Mouse (Mus musculus) kidney, embryonic 15.5 days (tissue): ENCODE data around the gene Yy1. TPM values are rescaled to one million over a fixed set of nuclear protein-coding genes. Genes with fewer than 3 reads are reported as not detected.

Source experiments
- ATAC-seq: fragments of 200-750 bp; cut with Nextera tagmentation; replicated peaks from 2 replicates; pipeline ENCODE4 v1.8.0; 2017; ENCODE audit warnings: moderate TSS enrichment; ENCODE audit not compliant: low FRiP score
- H3K27ac ChIP-seq: fragments of 300-500 bp; sonication (generic); 2 replicates; pipeline ENCODE4 v1.5.1; 2015; ENCODE audit warnings: mild to moderate bottlenecking, inconsistent platforms
- H3K27me3 ChIP-seq: fragments of 300-500 bp; sonication (generic); 2 replicates; pipeline ENCODE4 v1.6.1; 2015; ENCODE audit warnings: inconsistent platforms
- H3K36me3 ChIP-seq: fragments of 300-500 bp; sonication (generic); 2 replicates; pipeline ENCODE4 v1.6.1; 2015; ENCODE audit warnings: inconsistent platforms
- H3K4me1 ChIP-seq: fragments of 300-500 bp; sonication (generic); 2 replicates; pipeline ENCODE4 v1.6.1; 2015; ENCODE audit warnings: inconsistent platforms
- H3K4me2 ChIP-seq: fragments of 300-500 bp; sonication (generic); 2 replicates; pipeline ENCODE4 v1.6.1; 2015; ENCODE audit warnings: moderate library complexity, mild to moderate bottlenecking, inconsistent platforms
- H3K4me3 ChIP-seq: fragments of 300-500 bp; sonication (generic); replicated peaks from 2 replicates; pipeline ENCODE4 v1.5.1; 2015; ENCODE audit warnings: mild to moderate bottlenecking, inconsistent platforms
- H3K9ac ChIP-seq: fragments of 300-500 bp; sonication (generic); 2 replicates; pipeline ENCODE4 v1.6.1; 2015; ENCODE audit warnings: mild to moderate bottlenecking, inconsistent platforms
- H3K9me3 ChIP-seq: fragments of 300-500 bp; sonication (generic); replicated peaks from 2 replicates; pipeline ENCODE4 v1.6.1; 2016; ENCODE audit warnings: inconsistent platforms
- WGBS: fragments of 180-500 bp; shearing (Covaris S2); methylation state at CpG from one replicate; pipeline ENCODE4 v1.1.7; 2015; ENCODE audit warnings: mixed read lengths; 5-methylcytosine and 5-hydroxymethylcytosine counted together
- polyA plus RNA-seq: library from polyadenylated mRNA; unstranded; fragments of >200 nt; fragmentation: Nextera tagmentation; extraction: Ambion mirVana; gene quantifications from 2 replicates; pipeline ENCODE4 v1.2.1, GENCODE M21; 2015

The Yy1 gene
- polyA plus RNA-seq, 1 experiment from 2014 or later = 19.1 TPM

GRCm38 (mm10) chr12:108812463-108812862, 19.7 kb downstream of the Yy1 start:
- no peaks in the 10 kb centered on the region for H3K9me3 ChIP-seq
- H3K27ac ChIP-seq = no peak overlapping the region
- peaks cover 11% of the 10 kb centered on the region for H3K4me1 ChIP-seq
- WGBS = 69% methylated on average over 6 of the region's 6 CpGs
- H3K9ac ChIP-seq = no peak overlapping the region
- peaks cover 64% of the 10 kb centered on the region for H3K36me3 ChIP-seq
- ATAC-seq = no peak
- H3K4me3 ChIP-seq = no peak overlapping the region
- no peaks in the 10 kb centered on the region for H3K27me3 ChIP-seq
- H3K4me2 ChIP-seq = no peak overlapping the region

- H3K27me3 ChIP-seq = no peaks in the 10 kb centered on the region
- H3K4me3 ChIP-seq = no peak overlapping the region
- H3K4me1 ChIP-seq = peaks cover 11% of the 10 kb centered on the region
- H3K9ac ChIP-seq = no peak overlapping the region
- peaks cover 66% of the 10 kb centered on the region for H3K36me3 ChIP-seq
- no peak overlapping the region for H3K4me2 ChIP-seq
- 89% methylated on average over 6 of the region's 6 CpGs for WGBS
- no peak overlapping the region for H3K27ac ChIP-seq
- H3K9me3 ChIP-seq = no peaks in the 10 kb centered on the region
- ATAC-seq = no peak
These were observed 21.7 kb downstream of the Yy1 start for GRCm38 (mm10) chr12:108814470-108814869.

GRCm38 (mm10) chr12:108816569-108816968, 23.8 kb downstream of the Yy1 start:
- Histone ChIP-seq H3K4me2 (no peak overlapping the region), H3K9ac (no peak overlapping the region), H3K27me3 (no peaks in the 10 kb centered on the region), H3K4me3 (no peak overlapping the region), H3K9me3 (no peaks in the 10 kb centered on the region), H3K4me1 (peaks cover under 1% of the 10 kb centered on the region), H3K36me3 (peaks cover 60% of the 10 kb centered on the region), H3K27ac (no peak overlapping the region)
- 73% methylated on average over 11 of the region's 11 CpGs for WGBS
- ATAC-seq = no peak

- ATAC-seq = no peak
- Histone ChIP-seq H3K4me2 (no peak overlapping the region), H3K9ac (no peak overlapping the region)
These were observed 27.7 kb downstream of the Yy1 start for GRCm38 (mm10) chr12:108820461-108820860.

GRCm38 (mm10) chr12:108823036-108823435, 30.3 kb downstream of the Yy1 start:
- Histone ChIP-seq H3K9ac (no peak overlapping the region), H3K27ac (no peak overlapping the region), H3K9me3 (no peaks in the 10 kb centered on the region), H3K4me1 (peaks cover 8% of the 10 kb centered on the region; the same call in 1 of the 2 replicates), H3K4me2 (no peak overlapping the region), H3K4me3 (no peak overlapping the region), H3K36me3 (peaks cover 38% of the 10 kb centered on the region), H3K27me3 (no peaks in the 10 kb centered on the region)
- 42% methylated on average over 8 of the region's 8 CpGs for WGBS
- peak; percentile 70 for ATAC-seq

More at GRCm38 (mm10) chr12:108820461-108820860, 27.7 kb downstream of the Yy1 start:
- H3K27me3 ChIP-seq = no peaks in the 10 kb centered on the region
- no peak overlapping the region for H3K4me3 ChIP-seq
- 86% methylated on average over 4 of the region's 4 CpGs for WGBS
- no peaks in the 10 kb centered on the region for H3K9me3 ChIP-seq
- peaks cover 41% of the 10 kb centered on the region for H3K36me3 ChIP-seq
- no peak overlapping the region for H3K27ac ChIP-seq
- peaks cover 8% of the 10 kb centered on the region; the same call in 1 of the 2 replicates for H3K4me1 ChIP-seq

- WGBS = 75% methylated on average over 15 of the region's 15 CpGs
- ATAC-seq = no peak
These were observed 31.6 kb downstream of the Yy1 start for GRCm38 (mm10) chr12:108824225-108824874.

GRCm38 (mm10) chr12:108825561-108826224, 32.9 kb downstream of the Yy1 start:
- no peak overlapping the region for H3K4me2 ChIP-seq
- no peak overlapping the region for H3K9ac ChIP-seq
- H3K4me1 ChIP-seq = peaks cover 14% of the 10 kb centered on the region; the same call in 1 of the 2 replicates
- 91% methylated on average over 13 of the region's 13 CpGs for WGBS
- no peaks in the 10 kb centered on the region for H3K9me3 ChIP-seq
- no peak overlapping the region for H3K27ac ChIP-seq
- H3K27me3 ChIP-seq = no peaks in the 10 kb centered on the region
- H3K36me3 ChIP-seq = peaks cover 21% of the 10 kb centered on the region
- no peak overlapping the region for H3K4me3 ChIP-seq
- no peak for ATAC-seq

More at GRCm38 (mm10) chr12:108824225-108824874, 31.6 kb downstream of the Yy1 start:
- no peak overlapping the region for H3K4me3 ChIP-seq
- no peak overlapping the region for H3K4me2 ChIP-seq
- peaks cover 28% of the 10 kb centered on the region for H3K36me3 ChIP-seq
- H3K4me1 ChIP-seq = peaks cover 9% of the 10 kb centered on the region; the same call in 1 of the 2 replicates
- H3K27ac ChIP-seq = no peak overlapping the region
- no peaks in the 10 kb centered on the region for H3K27me3 ChIP-seq
- H3K9ac ChIP-seq = no peak overlapping the region
- no peaks in the 10 kb centered on the region for H3K9me3 ChIP-seq

- Histone ChIP-seq H3K36me3 (peaks cover 21% of the 10 kb centered on the region), H3K9me3 (no peaks in the 10 kb centered on the region), H3K9ac (no peak overlapping the region), H3K27ac (no peak overlapping the region), H3K4me3 (no peak overlapping the region), H3K27me3 (no peaks in the 10 kb centered on the region), H3K4me1 (peaks cover 14% of the 10 kb centered on the region; the same call in 1 of the 2 replicates), H3K4me2 (no peak overlapping the region)
- WGBS = 93% methylated on average over 19 of the region's 19 CpGs
- no peak for ATAC-seq
These were observed 33.6 kb downstream of the Yy1 start for GRCm38 (mm10) chr12:108826282-108826957.

- ATAC-seq = no peak
These were observed 34.3 kb downstream of the Yy1 start for GRCm38 (mm10) chr12:108826958-108827535.

GRCm38 (mm10) chr12:108827641-108828040, 34.9 kb downstream of the Yy1 start:
- Histone ChIP-seq H3K9ac (no peak overlapping the region), H3K9me3 (no peaks in the 10 kb centered on the region), H3K4me2 (no peak overlapping the region), H3K36me3 (peaks cover 21% of the 10 kb centered on the region), H3K27me3 (no peaks in the 10 kb centered on the region), H3K4me1 (peaks cover 26% of the 10 kb centered on the region), H3K4me3 (no peak overlapping the region), H3K27ac (no peak overlapping the region)
- WGBS = 97% methylated on average over 6 of the region's 6 CpGs
- ATAC-seq = no peak

More at GRCm38 (mm10) chr12:108826958-108827535, 34.3 kb downstream of the Yy1 start:
- Histone ChIP-seq H3K4me3 (no peak overlapping the region), H3K9me3 (no peaks in the 10 kb centered on the region), H3K27me3 (no peaks in the 10 kb centered on the region), H3K36me3 (peaks cover 21% of the 10 kb centered on the region), H3K27ac (no peak overlapping the region), H3K4me2 (no peak overlapping the region), H3K9ac (no peak overlapping the region), H3K4me1 (peaks cover 20% of the 10 kb centered on the region)
- WGBS = 92% methylated on average over 28 of the region's 28 CpGs

GRCm38 (mm10) chr12:108829636-108830035, 36.9 kb downstream of the Yy1 start:
- WGBS = 65% methylated on average over 5 of the region's 5 CpGs
- Histone ChIP-seq H3K9me3 (no peaks in the 10 kb centered on the region), H3K4me3 (no peak overlapping the region), H3K27ac (no peak overlapping the region), H3K27me3 (no peaks in the 10 kb centered on the region), H3K4me1 (peaks cover 35% of the 10 kb centered on the region), H3K36me3 (peaks cover 21% of the 10 kb centered on the region), H3K4me2 (no peak overlapping the region), H3K9ac (no peak overlapping the region)
- no peak for ATAC-seq

GRCm38 (mm10) chr12:108830358-108830757, 37.6 kb downstream of the Yy1 start:
- WGBS = 82% methylated on average over 6 of the region's 6 CpGs
- Histone ChIP-seq H3K9me3 (no peaks in the 10 kb centered on the region), H3K4me2 (no peak overlapping the region), H3K27me3 (no peaks in the 10 kb centered on the region), H3K27ac (no peak overlapping the region), H3K9ac (no peak overlapping the region), H3K4me3 (no peak overlapping the region), H3K36me3 (peaks cover 21% of the 10 kb centered on the region), H3K4me1 (peaks cover 42% of the 10 kb centered on the region)
- ATAC-seq = no peak
